Mouse (Mus musculus): Measurements from ENCODE around the gene Rrp9. TPM values are rescaled to one million over a fixed set of nuclear protein-coding genes. Genes with fewer than 3 reads are reported as not detected.
"Not testable (repeated sequence)": the region's sequence is repeated elsewhere in the genome, so short reads cannot be mapped to it uniquely, and the experiment has no call there.

Gene Rrp9
- polyA plus RNA-seq, 1 experiment from 2014 or later = 41.2 TPM

DNA sequence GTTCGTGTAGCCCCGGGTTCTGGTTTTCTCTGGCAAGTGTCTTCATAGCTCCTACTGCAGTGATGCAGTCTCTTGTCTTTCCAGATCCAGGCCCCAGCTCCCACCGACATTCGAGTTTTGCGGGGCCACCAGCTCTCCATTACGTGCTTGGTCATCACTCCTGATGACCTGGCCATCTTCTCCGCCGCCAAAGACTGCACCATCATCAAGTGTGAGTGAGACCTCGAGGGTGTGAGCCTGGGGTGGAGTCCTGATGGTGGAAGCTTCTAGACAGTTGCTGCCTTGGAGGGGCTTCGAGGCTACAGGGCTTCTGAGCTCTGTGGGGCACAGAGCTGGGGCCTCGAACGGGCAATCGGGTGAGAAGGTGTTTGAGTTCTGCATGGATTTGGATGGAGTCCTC, 5.9 kb downstream of the Rrp9 start:
- Histone ChIP-seq H3K4me1 (ENCODE audit: control insufficient read depth, insufficient read depth, low read length) (peaks cover 8% of the 10 kb centered on the region), H3K9ac (replicated peaks; ENCODE audit: low read length) (no peak overlapping the region), H3K36me3 (ENCODE audit: control insufficient read depth, insufficient read depth, low read length) (peaks cover 60% of the 10 kb centered on the region), H3K27me3 (ENCODE audit: control insufficient read depth, insufficient read depth, low read length) (no peaks in the 10 kb centered on the region), H3K27ac (replicated peaks; ENCODE audit: low read depth, low read length) (no peak overlapping the region), H3K4me2 (ENCODE audit: low read length) (no peak overlapping the region), H3K4me3 (replicated peaks; ENCODE audit: low read depth, low read length) (no peak overlapping the region), H3K9me3 (ENCODE audit: control insufficient read depth, low read length) (no peaks in the 10 kb centered on the region)
- DNase-seq (no peak), ATAC-seq (ENCODE audit: low FRiP score, low TSS enrichment) (no peak)
- 96% methylated on average over 13 of the region's 13 CpGs for WGBS

DNA sequence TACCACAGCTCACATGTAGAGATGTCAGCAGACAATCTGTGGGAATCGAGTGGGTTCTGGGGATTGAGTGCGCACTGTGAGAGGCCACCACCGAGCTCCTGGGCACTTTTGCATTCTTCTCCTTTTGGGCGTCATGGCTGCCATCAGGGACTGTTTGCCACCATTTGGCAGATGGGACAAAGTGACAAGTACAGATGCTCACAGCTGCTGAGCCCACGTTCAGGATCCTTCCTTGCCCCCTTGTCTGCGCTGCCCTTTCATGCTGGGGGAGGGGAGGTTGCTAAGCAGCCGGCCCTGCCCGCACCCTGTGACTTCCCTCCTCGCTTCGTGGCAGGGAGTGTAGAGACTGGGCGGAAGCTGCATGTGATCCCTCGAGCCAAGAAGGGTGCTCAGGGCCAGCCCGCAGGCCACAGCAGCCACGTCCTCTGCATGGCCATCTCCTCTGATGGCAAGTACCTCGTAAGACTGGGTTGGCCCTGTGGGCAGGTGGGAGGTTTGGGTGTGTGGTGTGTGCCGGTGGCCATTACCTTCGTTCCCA, 6.9 kb downstream of the Rrp9 start:
- no peak overlapping the region for H3K27ac ChIP-seq (replicated peaks; ENCODE audit: low read depth, low read length)
- no peak overlapping the region for H3K4me2 ChIP-seq (ENCODE audit: low read length)
- peaks cover 60% of the 10 kb centered on the region for H3K36me3 ChIP-seq (ENCODE audit: control insufficient read depth, insufficient read depth, low read length)
- no peak overlapping the region for H3K9ac ChIP-seq (replicated peaks; ENCODE audit: low read length)
- no peaks in the 10 kb centered on the region for H3K27me3 ChIP-seq (ENCODE audit: control insufficient read depth, insufficient read depth, low read length)
- H3K4me3 ChIP-seq (replicated peaks; ENCODE audit: low read depth, low read length) = no peak overlapping the region
- ATAC-seq (ENCODE audit: low FRiP score, low TSS enrichment) (no peak), DNase-seq (no peak)
- WGBS = 91% methylated on average over 17 of the region's 17 CpGs
- no peaks in the 10 kb centered on the region for H3K9me3 ChIP-seq (ENCODE audit: control insufficient read depth, low read length)
- H3K4me1 ChIP-seq (ENCODE audit: control insufficient read depth, insufficient read depth, low read length) = peaks cover 6% of the 10 kb centered on the region

DNA sequence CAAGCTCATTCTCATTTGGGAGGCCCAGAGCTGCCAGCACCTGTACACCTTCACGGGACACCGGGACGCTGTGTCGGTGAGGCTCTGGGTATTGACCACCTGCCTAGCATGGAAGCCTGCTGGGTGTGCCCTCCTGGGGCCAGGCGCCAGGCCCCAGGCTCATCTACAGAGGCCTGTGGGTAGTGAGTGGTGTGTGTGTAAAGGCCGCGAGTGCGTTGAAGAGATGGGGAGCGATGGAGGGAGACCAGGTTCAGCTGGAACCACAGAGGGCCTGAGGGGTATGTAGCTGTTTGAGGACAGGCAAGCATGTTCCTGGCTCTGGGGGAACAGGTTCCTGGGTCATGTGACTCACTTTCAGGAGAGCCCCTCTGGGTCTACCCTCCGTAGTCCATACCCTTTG, 7.4 kb downstream of the Rrp9 start:
- H3K36me3 ChIP-seq (ENCODE audit: control insufficient read depth, insufficient read depth, low read length) = peaks cover 60% of the 10 kb centered on the region
- H3K4me1 ChIP-seq (ENCODE audit: control insufficient read depth, insufficient read depth, low read length) = peaks cover under 1% of the 10 kb centered on the region
- H3K9ac ChIP-seq (replicated peaks; ENCODE audit: low read length) = no peak overlapping the region
- no peaks in the 10 kb centered on the region for H3K27me3 ChIP-seq (ENCODE audit: control insufficient read depth, insufficient read depth, low read length)
- no peaks in the 10 kb centered on the region for H3K9me3 ChIP-seq (ENCODE audit: control insufficient read depth, low read length)
- DNase-seq (no peak), ATAC-seq (ENCODE audit: low FRiP score, low TSS enrichment) (no peak)
- H3K27ac ChIP-seq (replicated peaks; ENCODE audit: low read depth, low read length) = no peak overlapping the region
- no peak overlapping the region for H3K4me2 ChIP-seq (ENCODE audit: low read length)
- H3K4me3 ChIP-seq (replicated peaks; ENCODE audit: low read depth, low read length) = no peak overlapping the region
- 95% methylated on average over 10 of the region's 10 CpGs for WGBS

DNA sequence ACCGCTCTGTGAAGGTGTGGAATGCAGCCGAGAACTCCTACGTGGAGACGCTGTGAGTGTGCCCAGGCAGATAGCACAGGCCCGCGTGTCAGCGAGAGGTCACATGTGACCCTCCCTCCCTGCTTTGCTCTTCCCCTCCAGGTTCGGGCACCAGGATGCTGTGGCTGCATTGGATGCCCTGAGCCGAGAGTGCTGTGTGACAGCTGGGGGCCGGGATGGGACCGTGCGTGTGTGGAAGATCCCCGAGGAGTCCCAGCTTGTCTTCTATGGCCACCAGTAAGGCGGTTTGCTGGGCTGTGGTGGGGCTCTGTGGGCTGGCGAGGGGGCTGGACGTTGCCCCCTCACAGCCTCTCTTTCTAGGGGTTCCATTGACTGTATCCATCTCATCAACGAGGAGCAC, 7.8 kb downstream of the Rrp9 start:
- Histone ChIP-seq H3K27ac (replicated peaks; ENCODE audit: low read depth, low read length) (no peak overlapping the region), H3K9me3 (ENCODE audit: control insufficient read depth, low read length) (no peaks in the 10 kb centered on the region), H3K4me1 (ENCODE audit: control insufficient read depth, insufficient read depth, low read length) (no peaks in the 10 kb centered on the region), H3K9ac (replicated peaks; ENCODE audit: low read length) (no peak overlapping the region), H3K27me3 (ENCODE audit: control insufficient read depth, insufficient read depth, low read length) (no peaks in the 10 kb centered on the region), H3K4me2 (ENCODE audit: low read length) (no peak overlapping the region), H3K4me3 (replicated peaks; ENCODE audit: low read depth, low read length) (no peak overlapping the region), H3K36me3 (ENCODE audit: control insufficient read depth, insufficient read depth, low read length) (peaks cover 60% of the 10 kb centered on the region)
- WGBS = 93% methylated on average over 17 of the region's 17 CpGs
- ATAC-seq (ENCODE audit: low FRiP score, low TSS enrichment) = no peak
- DNase-seq = no peak

DNA sequence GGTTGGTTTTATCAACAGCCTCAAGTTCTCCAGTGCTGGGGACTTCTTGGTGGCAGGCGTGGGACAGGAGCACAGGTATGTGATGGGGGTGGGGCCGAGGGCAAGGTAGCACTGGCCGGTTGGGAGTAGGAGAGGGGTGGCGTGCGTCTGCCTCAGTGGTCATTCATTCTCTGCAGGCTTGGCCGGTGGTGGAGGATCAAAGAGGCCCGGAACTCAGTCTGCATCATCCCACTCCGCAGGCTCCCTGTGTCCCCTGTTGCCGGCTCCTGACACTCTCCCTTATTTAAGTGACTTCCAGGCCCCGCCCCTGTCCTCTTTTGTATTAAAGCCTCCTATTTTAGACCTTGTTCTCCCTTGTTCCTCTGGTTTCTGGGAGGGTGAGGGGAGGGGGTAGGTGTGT, 9.3 kb downstream of the Rrp9 start:
- H3K9me3 ChIP-seq (ENCODE audit: control insufficient read depth, low read length) = no peaks in the 10 kb centered on the region
- DNase-seq (no peak), ATAC-seq (ENCODE audit: low FRiP score, low TSS enrichment) (no peak)
- no peaks in the 10 kb centered on the region for H3K27me3 ChIP-seq (ENCODE audit: control insufficient read depth, insufficient read depth, low read length)
- H3K9ac ChIP-seq (replicated peaks; ENCODE audit: low read length) = no peak overlapping the region
- H3K4me3 ChIP-seq (replicated peaks; ENCODE audit: low read depth, low read length) = no peak overlapping the region
- H3K4me1 ChIP-seq (ENCODE audit: control insufficient read depth, insufficient read depth, low read length) = no peaks in the 10 kb centered on the region
- no peak overlapping the region for H3K27ac ChIP-seq (replicated peaks; ENCODE audit: low read depth, low read length)
- H3K4me2 ChIP-seq (ENCODE audit: low read length) = no peak overlapping the region
- 80% methylated on average over 10 of the region's 10 CpGs for WGBS
- peaks cover 60% of the 10 kb centered on the region for H3K36me3 ChIP-seq (ENCODE audit: control insufficient read depth, insufficient read depth, low read length)

DNA sequence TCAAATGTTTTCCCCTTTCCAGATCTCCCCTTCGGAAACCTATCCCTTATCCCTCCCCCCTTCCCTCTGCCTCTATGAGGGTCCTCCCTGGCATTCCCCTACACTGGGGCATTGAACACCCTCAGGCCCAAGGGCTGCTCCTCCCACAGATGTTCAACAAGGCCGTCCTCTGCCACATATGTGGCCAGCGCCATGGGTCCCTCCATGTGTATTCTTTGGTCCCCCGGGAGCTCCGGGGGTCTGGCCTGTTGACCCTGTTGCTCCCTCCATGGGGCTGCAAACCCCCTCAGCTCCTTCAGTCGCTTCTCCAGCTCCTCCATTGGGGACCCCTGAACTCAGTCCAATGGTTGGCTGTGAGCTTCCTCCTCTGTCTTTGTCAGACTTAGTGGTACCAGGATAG, 11.8 kb downstream of the Rrp9 start:
- peaks cover 40% of the 10 kb centered on the region for H3K36me3 ChIP-seq (ENCODE audit: control insufficient read depth, insufficient read depth, low read length)
- not testable (repeated sequence) for H3K4me3 ChIP-seq (replicated peaks; ENCODE audit: low read depth, low read length); H3K9ac ChIP-seq (replicated peaks; ENCODE audit: low read length); H3K27me3 ChIP-seq (ENCODE audit: control insufficient read depth, insufficient read depth, low read length); H3K27ac ChIP-seq (replicated peaks; ENCODE audit: low read depth, low read length); H3K4me2 ChIP-seq (ENCODE audit: low read length); H3K9me3 ChIP-seq (ENCODE audit: control insufficient read depth, low read length); DNase-seq; H3K4me1 ChIP-seq (ENCODE audit: control insufficient read depth, insufficient read depth, low read length); ATAC-seq (ENCODE audit: low FRiP score, low TSS enrichment)
- 85% methylated on average over 6 of the region's 6 CpGs for WGBS

DNA sequence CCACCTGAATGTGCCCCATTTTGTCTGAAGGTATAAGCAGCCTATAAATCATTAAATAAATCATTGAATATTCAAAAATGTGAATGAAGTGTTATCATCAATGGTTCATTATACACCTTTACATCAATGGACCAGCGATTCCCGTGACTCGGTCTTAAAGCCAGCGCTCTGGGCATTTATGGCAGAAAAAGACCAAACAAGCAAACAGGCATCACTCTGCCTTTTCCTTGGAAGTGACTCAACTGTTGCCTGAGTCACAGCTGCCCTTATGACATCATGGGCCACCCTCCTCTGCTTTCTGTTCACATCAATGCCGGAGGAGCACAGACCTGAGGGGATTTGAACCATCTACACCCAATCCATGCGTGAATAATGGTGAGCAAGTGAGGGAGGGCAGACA, 23.9 kb downstream of the Rrp9 start, which contains the start of gene Iqcf1:
Gene Iqcf1 (plus strand): TSS at position 301 of the 400 bp plus-strand sequence.
- Histone ChIP-seq H3K4me2 (ENCODE audit: low read length) (no peak within 1 kb of the TSS), H3K9ac (replicated peaks; ENCODE audit: low read length) (no peak within 1 kb of the TSS), H3K4me3 (replicated peaks; ENCODE audit: low read depth, low read length) (no peak within 1 kb of the TSS), H3K4me1 (ENCODE audit: control insufficient read depth, insufficient read depth, low read length) (no peaks in the 10 kb centered on the region), H3K9me3 (ENCODE audit: control insufficient read depth, low read length) (no peaks in the 10 kb centered on the region), H3K27ac (replicated peaks; ENCODE audit: low read depth, low read length) (no peak within 1 kb of the TSS), H3K27me3 (ENCODE audit: control insufficient read depth, insufficient read depth, low read length) (no peaks in the 10 kb centered on the region), H3K36me3 (ENCODE audit: control insufficient read depth, insufficient read depth, low read length) (no peaks in the 10 kb centered on the region)
- WGBS = 96% methylated on average over 6 of the region's 6 CpGs
- ATAC-seq (ENCODE audit: low FRiP score, low TSS enrichment) (no peak), DNase-seq (no peak)

DNA sequence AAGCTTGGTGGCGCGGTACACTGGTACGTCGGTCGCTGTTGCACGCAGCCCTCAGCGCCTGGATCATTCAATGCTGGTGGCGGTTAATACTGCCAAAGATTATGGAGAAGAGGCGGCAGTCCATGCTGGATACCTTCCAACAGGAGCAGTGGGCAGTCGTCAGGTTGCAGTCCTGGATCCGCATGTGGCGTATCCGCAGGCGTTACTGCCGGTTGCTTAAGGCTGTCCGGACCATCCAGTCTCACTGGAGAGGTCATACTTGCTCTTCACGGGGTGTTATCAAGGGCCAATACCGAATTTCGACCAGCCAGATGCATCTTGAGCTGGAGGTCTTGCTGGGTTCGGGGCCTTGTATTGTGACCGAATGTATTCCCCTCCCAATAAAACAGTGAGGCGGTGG, 26.1 kb downstream of the Rrp9 start:
- no peak overlapping the region for H3K27ac ChIP-seq (replicated peaks; ENCODE audit: low read depth, low read length)
- H3K36me3 ChIP-seq (ENCODE audit: control insufficient read depth, insufficient read depth, low read length) = no peaks in the 10 kb centered on the region
- no peaks in the 10 kb centered on the region for H3K9me3 ChIP-seq (ENCODE audit: control insufficient read depth, low read length)
- no peak for ATAC-seq (ENCODE audit: low FRiP score, low TSS enrichment)
- no peaks in the 10 kb centered on the region for H3K27me3 ChIP-seq (ENCODE audit: control insufficient read depth, insufficient read depth, low read length)
- no peak overlapping the region for H3K4me2 ChIP-seq (ENCODE audit: low read length)
- no peak overlapping the region for H3K4me3 ChIP-seq (replicated peaks; ENCODE audit: low read depth, low read length)
- DNase-seq = no peak
- no peaks in the 10 kb centered on the region for H3K4me1 ChIP-seq (ENCODE audit: control insufficient read depth, insufficient read depth, low read length)
- no peak overlapping the region for H3K9ac ChIP-seq (replicated peaks; ENCODE audit: low read length)
- WGBS = 87% methylated on average over 22 of the region's 22 CpGs

DNA sequence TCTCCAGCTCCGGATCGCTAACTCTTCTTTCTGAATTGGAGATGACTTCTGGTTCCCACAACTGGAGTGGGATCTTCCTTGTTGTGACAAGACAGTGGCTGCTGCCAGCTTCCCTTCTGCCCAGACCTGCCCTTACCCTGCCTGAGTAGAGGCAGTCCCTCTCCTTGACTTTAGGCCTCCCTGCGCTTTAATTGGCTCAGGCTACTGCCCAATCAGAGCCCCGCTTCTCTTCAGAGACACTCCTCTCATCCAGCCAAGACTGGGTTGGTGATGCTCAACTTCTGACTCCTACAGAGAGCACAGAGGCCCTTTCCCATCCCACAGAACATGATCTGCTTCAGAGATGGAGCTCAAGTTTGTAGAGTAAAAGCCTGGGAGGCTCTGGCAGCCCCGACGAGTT, 28.5 kb downstream of the Rrp9 start:
- 77% methylated on average over 6 of the region's 6 CpGs for WGBS
- H3K36me3 ChIP-seq (ENCODE audit: control insufficient read depth, insufficient read depth, low read length) = no peaks in the 10 kb centered on the region
- no peaks in the 10 kb centered on the region for H3K27me3 ChIP-seq (ENCODE audit: control insufficient read depth, insufficient read depth, low read length)
- H3K9me3 ChIP-seq (ENCODE audit: control insufficient read depth, low read length) = no peaks in the 10 kb centered on the region
- H3K4me2 ChIP-seq (ENCODE audit: low read length) = no peak overlapping the region
- DNase-seq (no peak), ATAC-seq (ENCODE audit: low FRiP score, low TSS enrichment) (no peak)
- H3K4me3 ChIP-seq (replicated peaks; ENCODE audit: low read depth, low read length) = no peak overlapping the region
- H3K27ac ChIP-seq (replicated peaks; ENCODE audit: low read depth, low read length) = no peak overlapping the region
- H3K9ac ChIP-seq (replicated peaks; ENCODE audit: low read length) = no peak overlapping the region
- H3K4me1 ChIP-seq (ENCODE audit: control insufficient read depth, insufficient read depth, low read length) = no peaks in the 10 kb centered on the region
